Comparison of ENCODE assay signal across 12 mouse cellular contexts in the genomic region with DNA sequence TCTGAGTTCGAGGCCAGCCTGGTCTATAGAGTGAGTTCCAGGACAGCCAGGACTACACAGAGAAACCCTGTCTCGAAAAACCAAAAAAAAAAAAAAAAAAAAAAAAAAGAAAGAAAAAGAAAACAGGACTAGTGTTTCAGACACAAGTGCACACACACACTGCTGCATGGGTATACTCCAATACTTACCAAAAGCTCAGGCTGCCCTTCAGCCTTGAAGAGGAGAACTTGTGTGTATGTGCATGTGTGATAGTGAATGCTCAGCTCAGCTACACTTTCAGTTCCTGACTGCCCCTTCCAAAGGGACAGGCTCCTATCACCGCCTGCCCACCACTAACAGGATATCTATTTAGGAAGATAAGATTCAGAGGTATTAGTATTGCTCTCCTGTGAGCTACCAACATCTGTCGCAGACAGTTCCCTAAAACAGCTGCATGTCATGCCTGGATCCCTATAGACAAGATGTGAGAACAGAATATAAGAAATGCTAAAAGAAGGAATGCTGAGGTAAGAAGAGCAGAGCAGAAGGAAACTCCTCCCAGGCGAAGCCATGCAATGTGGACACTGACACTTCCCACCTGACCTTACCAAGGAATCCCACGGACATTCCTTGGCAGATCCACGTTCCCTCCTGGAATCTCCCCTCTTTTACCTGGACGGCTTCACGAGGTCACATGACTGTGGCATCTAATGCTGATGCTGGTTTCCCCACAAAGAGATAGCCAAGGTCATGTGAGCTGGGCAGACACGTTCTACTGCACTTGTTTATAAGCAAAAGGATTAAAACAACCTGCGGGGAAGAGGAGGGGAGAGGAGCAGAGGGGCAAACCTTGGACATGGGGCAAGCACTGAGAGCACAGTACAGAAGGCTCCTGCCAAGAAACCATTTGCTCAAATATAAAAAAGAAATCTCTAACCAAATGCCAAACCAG. TPM values are rescaled to one million over a fixed set of nuclear protein-coding genes. Genes with fewer than 3 reads are reported as not detected.
DNase-seq lines count a peak whose midpoint lies in the region; ATAC-seq and TF ChIP-seq lines count a peak whose summit lies in the region.
"Had no signal": no experiment of that assay in that cellular context is flagged by ENCODE, and none has a peak within 500 bp of the region (broad histone marks: within the 10 kb centered on the region; RNA-seq: fewer than 3 reads in every experiment).

No protein-coding gene starts in this region.

- no peak for TF ChIP-seq CTCF in MEL (IDR thresholded peaks at IDR 0.05 in 2 of 3, conservative IDR thresholded peaks at IDR 0.05 in 1 of 3; ENCODE audit: control insufficient read depth in 1 of 3, insufficient read depth in 1 of 3, low read depth in 2 of 3, low read length in 3 of 3, poor library complexity in 1 of 3, severe bottlenecking in 1 of 3)

- 42% methylated on average over 9 of the region's 11 CpGs for WGBS in heart, embryonic 16.5 days
- 39% methylated on average over 11 of the region's 11 CpGs for WGBS in liver, embryonic 12.5 days (ENCODE audit: insufficient replicate concordance)

- intact Hi-C loops in heart, postnatal 36 days (cut with DNase I) = no loop called here

- TF ChIP-seq POLR2A in MEL (IDR thresholded peaks at IDR 0.05; ENCODE audit: control insufficient read depth in 1 of 2, insufficient read depth in 1 of 2, low read depth in 1 of 2, low read length in 2 of 2, poor library complexity in 1 of 2) = no peak; a peak in 1 of 4 replicates

- DNase-seq in heart, postnatal 36 days = no peak
- DNase-seq in MEL (ENCODE audit: low read depth, low spot score) = peak; percentile 64
- peak; percentile 80 to 88 for DNase-seq in kidney, adult 8-10 months
- no peak for DNase-seq in cerebellum, postnatal 10 days
- no peak for DNase-seq in layer of hippocampus, postnatal 10 days (ENCODE audit: low spot score in 2 of 2)
- DNase-seq: adrenal gland, postnatal 10 days; cerebellum, adult 11-12 months; forebrain, postnatal 0 days had no signal

- no peak for ATAC-seq in heart, embryonic 16.5 days (replicated peaks; ENCODE audit: extremely low read depth, insufficient read depth, low FRiP score)
- peak; percentile 22; the same call in 1 of the 2 replicates for ATAC-seq in liver, embryonic 12.5 days
- no peak for ATAC-seq in frontal cortex, adult (ENCODE audit: low TSS enrichment)
- ATAC-seq: forebrain, postnatal 0 days had no signal

- H3K9me3 ChIP-seq in heart, embryonic 16.5 days (replicated peaks; ENCODE audit: control insufficient read depth, low read length) = no peaks in the 10 kb centered on the region
- H3K9me3 ChIP-seq in MEL (replicated peaks; ENCODE audit: insufficient read depth, low read length) = no peaks in the 10 kb centered on the region
- no peaks in the 10 kb centered on the region for H3K9me3 ChIP-seq in liver, embryonic 12.5 days (replicated peaks)
- H3K9me3 ChIP-seq: embryonic facial prominence, embryonic 15.5 days had no signal

- no peak overlapping the region for H3K9ac ChIP-seq in heart, embryonic 16.5 days (ENCODE audit: low read length)
- H3K9ac ChIP-seq in MEL (ENCODE audit: control insufficient read depth, low read depth, low read length, poor library complexity, severe bottlenecking) = no peak overlapping the region
- no peak overlapping the region for H3K9ac ChIP-seq in liver, embryonic 12.5 days
- H3K9ac ChIP-seq: embryonic facial prominence, embryonic 15.5 days; forebrain, postnatal 0 days had no signal

- peaks cover 33% of the 10 kb centered on the region for H3K79me2 ChIP-seq in MEL (ENCODE audit: control insufficient read depth, insufficient read depth, low read length, poor library complexity)

- TF ChIP-seq EP300 in MEL (IDR thresholded peaks at IDR 0.05; ENCODE audit: low read depth in 1 of 2, low read length in 2 of 2) = peak; percentile 62 to 66

- no peak for TF ChIP-seq RAD21 in MEL (IDR thresholded peaks at IDR 0.05; ENCODE audit: low read depth, low read length)

- 0 out of 2 replicates have a peak overlapping the region, but pooled peaks have one; percentile 1 for H3K27ac ChIP-seq in heart, embryonic 16.5 days (ENCODE audit: low read length)
- H3K27ac ChIP-seq in MEL (ENCODE audit: control insufficient read depth, low read depth, low read length) = peak overlapping the region; percentile 17
- peak overlapping the region; percentile 31; the same call in 1 of the 2 replicates for H3K27ac ChIP-seq in liver, embryonic 12.5 days
- H3K27ac ChIP-seq: embryonic facial prominence, embryonic 15.5 days had no signal

- 0 out of 2 replicates have a peak, but pooled peaks cover 2% of the 10 kb centered on the region for H3K36me3 ChIP-seq in heart, embryonic 16.5 days (ENCODE audit: control insufficient read depth, insufficient read depth)
- peaks cover 3 to 62% of the 10 kb centered on the region in 2 experiments; a peak in 3 of 4 replicates for H3K36me3 ChIP-seq in MEL (ENCODE audit: control insufficient read depth in 1 of 2, insufficient read depth in 2 of 2, low read length in 2 of 2)
- peaks cover 7% of the 10 kb centered on the region; the same call in 1 of the 2 replicates for H3K36me3 ChIP-seq in liver, embryonic 12.5 days
- H3K36me3 ChIP-seq: embryonic facial prominence, embryonic 15.5 days had no signal

- no peak overlapping the region for H3K4me2 ChIP-seq in heart, embryonic 16.5 days (ENCODE audit: low read depth, low read length)
- peak overlapping the region; percentile 12 for H3K4me2 ChIP-seq in liver, embryonic 12.5 days
- H3K4me2 ChIP-seq: embryonic facial prominence, embryonic 15.5 days had no signal

- no peak overlapping the region for H3K4me3 ChIP-seq in heart, embryonic 16.5 days (ENCODE audit: low read length)
- H3K4me3 ChIP-seq in MEL (ENCODE audit: control insufficient read depth in 1 of 2, insufficient read depth in 1 of 2, low read depth in 2 of 2, low read length in 2 of 2) = no peak overlapping the region
- H3K4me3 ChIP-seq in liver, embryonic 12.5 days = no peak overlapping the region
- H3K4me3 ChIP-seq: embryonic facial prominence, embryonic 15.5 days had no signal

- H3K27me3 ChIP-seq in heart, embryonic 16.5 days (ENCODE audit: control insufficient read depth, insufficient read depth, low read length) = no peaks in the 10 kb centered on the region
- no peaks in the 10 kb centered on the region for H3K27me3 ChIP-seq in MEL (ENCODE audit: control insufficient read depth in 1 of 2, insufficient read depth in 2 of 2, low read length in 2 of 2)
- no peaks in the 10 kb centered on the region for H3K27me3 ChIP-seq in liver, embryonic 12.5 days (replicated peaks)
- H3K27me3 ChIP-seq: embryonic facial prominence, embryonic 15.5 days had no signal

- peaks cover 71% of the 10 kb centered on the region for H3K4me1 ChIP-seq in heart, embryonic 16.5 days (ENCODE audit: control insufficient read depth, insufficient read depth, low read length)
- H3K4me1 ChIP-seq in MEL (ENCODE audit: control insufficient read depth in 1 of 2, insufficient read depth in 2 of 2, low read length in 2 of 2) = peaks cover 31 to 53% of the 10 kb centered on the region in 2 experiments
- H3K4me1 ChIP-seq in liver, embryonic 12.5 days = peaks cover 83% of the 10 kb centered on the region

TF ChIP-seq in MEL, 35 proteins besides CTCF, POLR2A, EP300 and RAD21 (continues in another document):
- no peak for TF ChIP-seq MAFK (IDR thresholded peaks at IDR 0.05; ENCODE audit: borderline replicate concordance, low read depth, low read length)
- no peak for TF ChIP-seq MEF2A (IDR thresholded peaks at IDR 0.05; ENCODE audit: extremely low read depth, insufficient replicate concordance, low read depth, low read length, poor library complexity, severe bottlenecking)
- no peak for TF ChIP-seq NELFE (IDR thresholded peaks at IDR 0.05; ENCODE audit: low read depth, low read length)
- TF ChIP-seq HCFC1 (IDR thresholded peaks at IDR 0.05; ENCODE audit: low read depth, low read length) = no peak
- no peak for TF ChIP-seq E2F4 (IDR thresholded peaks at IDR 0.05; ENCODE audit: borderline replicate concordance, low read depth, low read length)
- no peak for TF ChIP-seq UBTF (IDR thresholded peaks at IDR 0.05; ENCODE audit: borderline replicate concordance, insufficient read depth, low read depth, low read length)
- no peak for TF ChIP-seq NRF1 (IDR thresholded peaks at IDR 0.05; ENCODE audit: insufficient read depth, low read depth, low read length, poor library complexity, severe bottlenecking)
- no peak for TF ChIP-seq POLR2AphosphoS5 (IDR thresholded peaks at IDR 0.05; ENCODE audit: borderline replicate concordance, low read depth, low read length)
- no peak for TF ChIP-seq MYB (IDR thresholded peaks at IDR 0.05; ENCODE audit: low read depth, low read length)
- TF ChIP-seq USF1 (IDR thresholded peaks at IDR 0.05; ENCODE audit: low read depth, low read length) = peak; percentile 78
- TF ChIP-seq ZKSCAN1 (IDR thresholded peaks at IDR 0.05; ENCODE audit: low read depth, low read length) = no peak
- TF ChIP-seq TAL1 (IDR thresholded peaks at IDR 0.05; ENCODE audit: low read length) = peak; percentile 74
- TF ChIP-seq SIN3A (IDR thresholded peaks at IDR 0.05; ENCODE audit: low read length) = peak; percentile 51; the same call in 1 of the 2 replicates
- no peak for TF ChIP-seq MAZ (IDR thresholded peaks at IDR 0.05; ENCODE audit: low read depth, low read length)
- no peak for TF ChIP-seq RCOR1 (IDR thresholded peaks at IDR 0.05; ENCODE audit: low read depth, low read length)
- no peak for TF ChIP-seq CHD2 (IDR thresholded peaks at IDR 0.05; ENCODE audit: low read length)
- TF ChIP-seq JUND (IDR thresholded peaks at IDR 0.05; ENCODE audit: low read depth, low read length) = no peak
- TF ChIP-seq TBP (IDR thresholded peaks at IDR 0.05; ENCODE audit: low read depth, low read length) = no peak

RNA-seq across cellular contexts. Expression of a gene that starts 36.0 kb away (rescaled TPM):
- polyA plus RNA-seq in heart, embryonic 16.5 days (2015; fragmentation: Nextera tagmentation; extraction: Ambion mirVana) = 32.4 and 33.0 TPM in 2 replicates
- 10 to 100 TPM; 42.8 to 51.2 TPM for total RNA-seq in heart, postnatal 36 days (2021)
- total RNA-seq in MEL (2012; rRNA removed) = 34.6 and 36.1 TPM in 2 replicates
- 10 to 100 TPM in 1 of 2 experiments, not detected in 1; 72.4 TPM for polyA plus RNA-seq in MEL (2012; ENCODE audit: insufficient read depth in 1 of 2, insufficient read length in 2 of 2, low read depth in 1 of 2, low replicate concordance in 2 of 2, missing spikeins in 1 of 2)
- polyA plus RNA-seq in liver, embryonic 12.5 days (2016; fragmentation: Nextera tagmentation; extraction: Ambion mirVana) = 41.3 and 42.0 TPM in 2 replicates
- 100 to 1,000 TPM; 102 to 110 TPM for total RNA-seq in layer of hippocampus, postnatal 10 days (2021)

RNA-seq across cellular contexts. Expression of a gene that starts 38.5 kb away (rescaled TPM):
- polyA plus RNA-seq in heart, embryonic 16.5 days (2015; fragmentation: Nextera tagmentation; extraction: Ambion mirVana) = 11.9 and 18.0 TPM in 2 replicates
- 1 to 10 TPM; 5.4 to 7.8 TPM for total RNA-seq in heart, postnatal 36 days (2021)
- 31.4 and 33.7 TPM in 2 replicates for total RNA-seq in MEL (2012; rRNA removed)
- 10 to 100 TPM in 1 of 2 experiments, not detected in 1; 60.2 TPM for polyA plus RNA-seq in MEL (2012; ENCODE audit: insufficient read depth in 1 of 2, insufficient read length in 2 of 2, low read depth in 1 of 2, low replicate concordance in 2 of 2, missing spikeins in 1 of 2)
- polyA plus RNA-seq in liver, embryonic 12.5 days (2016; fragmentation: Nextera tagmentation; extraction: Ambion mirVana) = 4.0 and 5.1 TPM in 2 replicates
- 10 to 100 TPM; 22.7 to 24.1 TPM for total RNA-seq in layer of hippocampus, postnatal 10 days (2021)

Comparison
In these comparisons a context has a peak if more than half of its experiments do, and no peak if none do; other contexts are left out.
1. DNase-seq: peak in MEL (single experiment) and kidney, adult 8-10 months (2 of 2); none in heart, postnatal 36 days (0 of 2), cerebellum, postnatal 10 days (0 of 2) and layer of hippocampus, postnatal 10 days (0 of 2).
2. Peak in every context shown above with its lines, with median percentiles within 50 percentile points of each other: H3K27ac ChIP-seq.